In the genomic region with DNA sequence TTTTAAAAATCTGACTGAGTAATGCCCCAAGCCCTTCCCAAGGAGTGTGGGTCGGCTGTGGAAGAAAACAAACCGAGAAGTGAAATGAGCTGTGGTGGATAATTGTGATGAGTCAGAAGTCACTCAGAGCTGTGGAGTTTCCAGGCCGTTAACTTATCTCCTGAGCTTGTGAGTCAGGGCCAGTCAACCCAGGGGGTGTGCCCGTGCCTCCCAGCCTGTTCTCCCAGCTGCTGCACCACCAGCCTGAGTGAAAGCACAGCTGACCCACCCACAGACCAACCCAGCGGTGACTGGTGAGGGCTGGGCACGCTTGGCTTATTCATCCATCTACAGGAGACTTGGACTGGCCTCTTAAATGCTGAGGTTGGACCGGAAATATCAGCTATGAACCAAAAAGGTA, we compare ENCODE assay signal across 8 mouse cellular contexts. TPM values are rescaled to one million over a fixed set of nuclear protein-coding genes. Genes with fewer than 3 reads are reported as not detected.
DNase-seq lines count a peak whose midpoint lies in the region; ATAC-seq and TF ChIP-seq lines count a peak whose summit lies in the region.

No protein-coding gene starts in this region.

- 22% methylated on average over 7 of the region's 7 CpGs for WGBS in heart, embryonic 16.5 days
- WGBS in liver, embryonic 11.5 days, result 38% methylated on average over 7 of the region's 7 CpGs
- WGBS in forebrain, postnatal 0 days, result 71% methylated on average over 7 of the region's 7 CpGs

- H3K4me3 ChIP-seq in C2C12 (ENCODE audit: insufficient read depth, poor library complexity, severe bottlenecking), result no peak overlapping the region
- H3K4me3 ChIP-seq in heart, embryonic 16.5 days (ENCODE audit: low read length), result no peak overlapping the region
- no peak overlapping the region for H3K4me3 ChIP-seq in liver, embryonic 11.5 days (ENCODE audit: low read depth, low read length)
- H3K4me3 ChIP-seq in forebrain, postnatal 0 days (ENCODE audit: low read depth, low read length), result no peak overlapping the region

- no peak overlapping the region for H3ac ChIP-seq in C2C12 (ENCODE audit: control insufficient read depth, insufficient read length, low read depth)

- TF ChIP-seq CTCF in C2C12 (IDR thresholded peaks at IDR 0.05; ENCODE audit: control insufficient read depth, insufficient read depth, insufficient read length) (no peak), Patski (IDR thresholded peaks at IDR 0.05) (no peak)
- no peak for TF ChIP-seq CTCF in forebrain, postnatal 0 days (IDR thresholded peaks at IDR 0.05; ENCODE audit: low read depth)

- in situ Hi-C loops in Patski (cut with MboI; ENCODE audit: low pct_unique_long_range_greater_than_20kb), result no loop called here

- H3K79me2 ChIP-seq in C2C12 (ENCODE audit: control insufficient read depth, insufficient read depth), result no peaks in the 10 kb centered on the region

- H3K4me1 ChIP-seq in heart, embryonic 16.5 days (ENCODE audit: control insufficient read depth, insufficient read depth, low read length), result peaks cover 20% of the 10 kb centered on the region
- H3K4me1 ChIP-seq in liver, embryonic 11.5 days (replicated peaks; ENCODE audit: control insufficient read depth, insufficient read depth, low read length), result peaks cover 15% of the 10 kb centered on the region
- no peaks in the 10 kb centered on the region for H3K4me1 ChIP-seq in forebrain, postnatal 0 days (ENCODE audit: insufficient read depth)

- DNase-seq in Patski (ENCODE audit: low read depth, low spot score), result peak; percentile 93
- peak; percentile 56 for DNase-seq in liver, embryonic 11.5 days (ENCODE audit: low spot score)
- DNase-seq in cerebellum, adult 8-10 months, result no peak
- no peak for DNase-seq in right cerebral cortex, postnatal 14 days
- no peak for DNase-seq in forebrain, postnatal 0 days
- DNase-seq in frontal cortex, postnatal 10 days (ENCODE audit: low spot score in 2 of 2), result no peak

- POLR2A ChIA-PET in Patski (lab: Charles Lee), result interaction anchor here (0.6 to 2.3 kb wide), 4 partner anchors 25 to 43 kb away, joined by 3 to 7 read pairs (median 4); no protein-coding TSS in a partner anchor

- H3K9ac ChIP-seq in heart, embryonic 16.5 days (ENCODE audit: low read length), result no peak overlapping the region
- H3K9ac ChIP-seq in liver, embryonic 11.5 days (ENCODE audit: low read depth, low read length), result no peak overlapping the region
- no peak overlapping the region for H3K9ac ChIP-seq in forebrain, postnatal 0 days

- H3K27me3 ChIP-seq in C2C12 (ENCODE audit: control insufficient read depth, insufficient read depth, insufficient read length), result no peaks in the 10 kb centered on the region
- H3K27me3 ChIP-seq in Patski, result no peaks in the 10 kb centered on the region
- no peaks in the 10 kb centered on the region for H3K27me3 ChIP-seq in heart, embryonic 16.5 days (ENCODE audit: control insufficient read depth, insufficient read depth, low read length)
- H3K27me3 ChIP-seq in liver, embryonic 11.5 days (replicated peaks; ENCODE audit: control insufficient read depth, insufficient read depth, low read length), result no peaks in the 10 kb centered on the region
- no peaks in the 10 kb centered on the region for H3K27me3 ChIP-seq in forebrain, postnatal 0 days (ENCODE audit: insufficient read depth, low read length)

- peak; percentile 95 for ATAC-seq in Patski
- ATAC-seq in heart, embryonic 16.5 days (replicated peaks; ENCODE audit: extremely low read depth, insufficient read depth, low FRiP score), result peak; percentile 55
- peak; percentile 92 for ATAC-seq in liver, embryonic 11.5 days (replicated peaks; ENCODE audit: low FRiP score)
- ATAC-seq in forebrain, postnatal 0 days, result no peak

- H3K4me2 ChIP-seq in heart, embryonic 16.5 days (ENCODE audit: low read depth, low read length), result no peak overlapping the region
- 0 out of 2 replicates have a peak overlapping the region, but pooled peaks have one; percentile 11 for H3K4me2 ChIP-seq in liver, embryonic 11.5 days
- H3K4me2 ChIP-seq in forebrain, postnatal 0 days (ENCODE audit: low read depth), result no peak overlapping the region

- no peaks in the 10 kb centered on the region for H3K79me3 ChIP-seq in C2C12 (ENCODE audit: low read depth)

- CTCF ChIA-PET in Patski (lab: Charles Lee), result interaction anchor here (0.8 to 2.7 kb wide), 8 partner anchors 10 to 83 kb away, joined by 3 to 10 read pairs (median 4); no protein-coding TSS in a partner anchor

- 0 out of 2 replicates have a peak overlapping the region, but pooled peaks have one; percentile 7 for H3K27ac ChIP-seq in heart, embryonic 16.5 days (ENCODE audit: low read length)
- no peak overlapping the region for H3K27ac ChIP-seq in liver, embryonic 11.5 days (ENCODE audit: low read depth, low read length)
- no peak overlapping the region for H3K27ac ChIP-seq in forebrain, postnatal 0 days (ENCODE audit: low read depth, low read length)

- no peaks in the 10 kb centered on the region for H3K9me3 ChIP-seq in heart, embryonic 16.5 days (replicated peaks; ENCODE audit: control insufficient read depth, low read length)
- H3K9me3 ChIP-seq in liver, embryonic 11.5 days (ENCODE audit: control insufficient read depth, low read length), result no peaks in the 10 kb centered on the region
- no peaks in the 10 kb centered on the region for H3K9me3 ChIP-seq in forebrain, postnatal 0 days (ENCODE audit: low read length)

- no peaks in the 10 kb centered on the region for H3K36me3 ChIP-seq in C2C12 (ENCODE audit: control insufficient read depth, insufficient read depth)
- H3K36me3 ChIP-seq in heart, embryonic 16.5 days (ENCODE audit: control insufficient read depth, insufficient read depth), result no peaks in the 10 kb centered on the region
- H3K36me3 ChIP-seq in liver, embryonic 11.5 days (ENCODE audit: control insufficient read depth, insufficient read depth, low read length), result no peaks in the 10 kb centered on the region
- H3K36me3 ChIP-seq in forebrain, postnatal 0 days (ENCODE audit: insufficient read depth), result no peaks in the 10 kb centered on the region

TF ChIP-seq in C2C12, 6 proteins besides CTCF, POLR2A, EP300 and RAD21:
- TF ChIP-seq MAX (IDR thresholded peaks at IDR 0.05) (peak; percentile 82), MYOG (IDR thresholded peaks at IDR 0.05; ENCODE audit: control insufficient read depth, extremely low read depth, insufficient read length) (no peak), CEBPB (IDR thresholded peaks at IDR 0.05; ENCODE audit: low read depth) (no peak), USF1 (IDR thresholded peaks at IDR 0.05; ENCODE audit: low read depth) (no peak), FOSL1 (IDR thresholded peaks at IDR 0.05; ENCODE audit: insufficient read depth, low read length, poor library complexity, severe bottlenecking) (peak; percentile 82), MYOD1 (IDR thresholded peaks at IDR 0.05; ENCODE audit: control insufficient read depth, insufficient read length, low read depth) (peak; percentile 99)
TF ChIP-seq in C2C12: peak in this region for 3.

RNA-seq across cellular contexts. Expression of a gene that starts 19.9 kb away (rescaled TPM):
- polyA plus RNA-seq in C2C12 (2012; fragmentation: generic; extraction: Trizol), result 19.8 TPM
- polyA plus RNA-seq in Patski (2021), result 55.3 TPM
- polyA plus RNA-seq in heart, embryonic 16.5 days (2015; fragmentation: Nextera tagmentation; extraction: Ambion mirVana), result 12.1 and 14.4 TPM in 2 replicates
- 11.7 and 12.9 TPM in 2 replicates for polyA plus RNA-seq in liver, embryonic 11.5 days (2014; fragmentation: Nextera tagmentation; extraction: Ambion mirVana)
- 24.5 and 35.6 TPM in 2 replicates for total RNA-seq in forebrain, postnatal 0 days (2014; rRNA removed)
- polyA plus RNA-seq in forebrain, postnatal 0 days (2015; fragmentation: Nextera tagmentation; extraction: Ambion mirVana), result 17.0 and 22.4 TPM in 2 replicates

RNA-seq across cellular contexts. Expression of a gene that starts 51.5 kb away (rescaled TPM):
- polyA plus RNA-seq in C2C12 (2012; fragmentation: generic; extraction: Trizol) (244 TPM), Patski (2021) (679 TPM)
- 2,779 and 2,782 TPM in 2 replicates for polyA plus RNA-seq in heart, embryonic 16.5 days (2015; fragmentation: Nextera tagmentation; extraction: Ambion mirVana)
- polyA plus RNA-seq in liver, embryonic 11.5 days (2014; fragmentation: Nextera tagmentation; extraction: Ambion mirVana), result 259 and 268 TPM in 2 replicates
- total RNA-seq in forebrain, postnatal 0 days (2014; rRNA removed), result 143 and 145 TPM in 2 replicates
- polyA plus RNA-seq in forebrain, postnatal 0 days (2015; fragmentation: Nextera tagmentation; extraction: Ambion mirVana), result 110 and 128 TPM in 2 replicates

Comparison
In these comparisons a context has a peak if more than half of its experiments do, and no peak if none do; other contexts are left out.
1. DNase-seq: peak in Patski (single experiment) and liver, embryonic 11.5 days (single experiment); none in cerebellum, adult 8-10 months (single experiment), right cerebral cortex, postnatal 14 days (single experiment), forebrain, postnatal 0 days (single experiment) and frontal cortex, postnatal 10 days (0 of 2).